ENCODE assay signal across 8 mouse cellular contexts in the genomic region with DNA sequence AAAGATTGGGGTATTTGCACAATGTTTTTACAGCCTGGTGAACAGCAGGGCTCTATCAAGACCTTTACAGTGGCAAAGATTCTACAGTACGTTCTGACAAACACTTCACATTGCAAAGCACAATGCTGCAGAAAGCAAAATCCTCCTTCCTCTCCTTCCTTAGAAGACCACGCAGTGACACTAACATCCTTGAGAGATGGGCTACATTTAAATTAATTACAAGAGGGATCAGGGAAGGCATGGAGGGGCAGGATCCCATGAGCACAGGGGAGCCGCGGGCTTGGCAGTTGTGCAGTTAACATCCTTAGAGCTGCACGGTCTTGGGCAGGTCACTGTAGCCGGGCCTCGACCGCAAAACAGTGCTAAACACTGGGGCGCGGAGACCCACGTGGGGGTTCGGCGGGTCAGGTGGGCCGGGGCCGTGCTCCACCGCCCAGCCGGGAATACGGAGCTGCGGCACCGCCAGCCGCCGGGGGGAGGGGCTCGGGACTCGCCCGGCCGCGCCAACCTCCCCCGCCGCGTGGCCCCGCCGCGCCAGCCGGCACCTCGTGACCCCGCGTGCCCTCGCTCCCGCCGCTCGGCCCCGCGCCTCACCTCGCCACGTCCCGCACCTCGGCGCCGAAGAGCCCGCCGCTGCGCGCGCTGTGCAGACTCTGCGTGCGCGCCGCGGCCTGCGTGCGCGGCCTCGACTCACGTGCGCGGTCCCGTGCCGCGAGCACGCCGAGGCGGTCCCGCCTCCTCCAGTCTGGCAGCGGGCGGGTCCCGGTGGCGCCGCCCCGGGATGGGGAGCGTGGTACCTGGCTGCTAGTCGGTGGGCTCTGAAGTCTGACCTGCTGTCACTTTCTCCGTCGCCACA. TPM values are rescaled to one million over a fixed set of nuclear protein-coding genes. Genes with fewer than 3 reads are reported as not detected.
DNase-seq lines count a peak whose midpoint lies in the region; ATAC-seq lines count a peak whose summit lies in the region.

TSS of gene Tada2a (minus strand) at position 658 of the 856 bp plus-strand sequence.
TSS of gene Acaca (plus strand) at position 730 of the 856 bp plus-strand sequence.

- DNase-seq in ZHBTc4 (ENCODE audit: low read depth, low spot score) = peak; percentile 96
- DNase-seq in cerebellum, postnatal 36 days = peak; percentile 81 to 86
- DNase-seq in frontal cortex, postnatal 36 days (ENCODE audit: low spot score in 2 of 2) = peak; percentile 74 to 80
- DNase-seq in left cerebral cortex, adult 8-10 months (ENCODE audit: low spot score in 2 of 2) = peak; percentile 61 to 68
- peak; percentile 69 to 72 for DNase-seq in right cerebral cortex, adult 2 months (ENCODE audit: low spot score in 2 of 2)
- DNase-seq in urinary bladder, postnatal 10 days (ENCODE audit: low spot score) = peak; percentile 16

- H3K4me1 ChIP-seq in hindbrain, embryonic 15.5 days (replicated peaks) = peaks cover 33% of the 10 kb centered on the region
- peaks cover 27% of the 10 kb centered on the region for H3K4me1 ChIP-seq in megakaryocyte, embryonic 14.5 days

- H3K4me2 ChIP-seq in hindbrain, embryonic 15.5 days = peak within 1 kb of the TSS; percentile 66

- peak within 1 kb of the TSS; percentile 88 for H3K9ac ChIP-seq in hindbrain, embryonic 15.5 days

- H3K27me3 ChIP-seq in hindbrain, embryonic 15.5 days = no peaks in the 10 kb centered on the region
- H3K27me3 ChIP-seq in megakaryocyte, embryonic 14.5 days (replicated peaks) = peaks cover 10% of the 10 kb centered on the region

- H3K27ac ChIP-seq in hindbrain, embryonic 15.5 days (replicated peaks) = peak within 1 kb of the TSS; percentile 89

- peaks cover 9% of the 10 kb centered on the region; the same call in 1 of the 2 replicates for H3K36me3 ChIP-seq in hindbrain, embryonic 15.5 days
- peaks cover 33% of the 10 kb centered on the region for H3K36me3 ChIP-seq in megakaryocyte, embryonic 14.5 days (replicated peaks; ENCODE audit: low read length)

- peak within 1 kb of the TSS; percentile 91 for H3K4me3 ChIP-seq in hindbrain, embryonic 15.5 days
- H3K4me3 ChIP-seq in megakaryocyte, embryonic 14.5 days (replicated peaks) = peak within 1 kb of the TSS; percentile 92

- under 1% methylated on average over 75 of the region's 83 CpGs for WGBS in hindbrain, embryonic 15.5 days

- ATAC-seq in hindbrain, embryonic 15.5 days (ENCODE audit: low FRiP score, low read depth) = peak; percentile 96

- H3K9me3 ChIP-seq in hindbrain, embryonic 15.5 days = no peaks in the 10 kb centered on the region
- no peaks in the 10 kb centered on the region for H3K9me3 ChIP-seq in megakaryocyte, embryonic 14.5 days

RNA-seq across cellular contexts. Expression of gene Tada2a, which starts in this region (rescaled TPM):
- polyA plus RNA-seq in hindbrain, embryonic 15.5 days (2015; fragmentation: Nextera tagmentation; extraction: Ambion mirVana) = 27.0 and 29.3 TPM in 2 replicates
- total RNA-seq in left cerebral cortex, adult 8-10 months (2022) = 10 to 100 TPM; 37.7 to 41.7 (median 38.8) TPM
- polyA plus RNA-seq in megakaryocyte, embryonic 14.5 days (2012; ENCODE audit: insufficient read depth, low replicate concordance) = 0.67 and 3.9 TPM in 2 replicates

RNA-seq across cellular contexts. Expression of gene Acaca, which starts in this region (rescaled TPM):
- polyA plus RNA-seq in hindbrain, embryonic 15.5 days (2015; fragmentation: Nextera tagmentation; extraction: Ambion mirVana) = 25.2 and 29.4 TPM in 2 replicates
- total RNA-seq in left cerebral cortex, adult 8-10 months (2022) = 10 to 100 TPM; 80.3 to 96.1 (median 90.3) TPM
- polyA plus RNA-seq in megakaryocyte, embryonic 14.5 days (2012; ENCODE audit: insufficient read depth, low replicate concordance) = 7.9 and 9.9 TPM in 2 replicates

Comparison
In these comparisons a context has a peak if more than half of its experiments do, and no peak if none do; other contexts are left out.
1. Peak in every context shown above with its lines: DNase-seq, ATAC-seq, H3K4me3 ChIP-seq and H3K27ac ChIP-seq.
2. DNase-seq: peak in every context shown above with its lines; median percentile 96 in ZHBTc4; 84 in cerebellum, postnatal 36 days; 77 in frontal cortex, postnatal 36 days; 70 in right cerebral cortex, adult 2 months; 64 in left cerebral cortex, adult 8-10 months; 16 in urinary bladder, postnatal 10 days.